Mouse (Mus musculus) kidney, adult 2 months (tissue): Measurements from ENCODE around the gene Primpol.

ENCODE experiments used
- CTCF ChIP-seq: fragments of 200-500 bp; conservative IDR thresholded peaks from 2 replicates; pipeline ENCODE4 v1.5.1; 2011; ENCODE audit warnings: low read depth, mild to moderate bottlenecking, control low read depth, low read length, moderate library complexity, mixed read lengths; ENCODE audit not compliant: insufficient read depth, insufficient read length
- POLR2A ChIP-seq: fragments of 200-500 bp; IDR thresholded peaks from one replicate; pipeline ENCODE4 v1.6.1; 2011; ENCODE audit warnings: low read depth, low read length, control low read depth

DNA sequence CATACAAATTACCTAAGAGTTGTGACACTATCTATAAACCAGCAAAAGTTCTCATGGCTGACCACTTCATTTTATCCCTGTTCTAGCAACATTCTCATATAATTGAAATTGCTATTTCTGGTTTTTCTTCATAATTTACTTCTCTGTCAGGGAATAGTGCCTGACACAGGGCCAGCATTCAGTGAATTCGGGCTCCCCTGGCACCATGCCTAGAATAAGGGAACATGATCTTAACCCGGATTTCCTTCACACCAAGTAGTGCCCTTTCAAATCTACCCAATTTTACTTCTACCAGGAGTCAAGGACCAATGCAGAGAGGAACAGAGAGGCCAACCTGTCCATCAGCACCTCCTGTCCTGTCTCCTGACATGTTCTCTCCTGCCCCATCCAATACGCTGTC is 31.4 kb downstream of the Primpol start:
- TF ChIP-seq CTCF (no peak), POLR2A (no peak)
